Mouse (Mus musculus) kidney, postnatal 0 days (tissue): ENCODE data around the gene Gmds. TPM values are rescaled to one million over a fixed set of nuclear protein-coding genes. Genes with fewer than 3 reads are reported as not detected.

Experiments used
- ATAC-seq: fragments of 200-750 bp; cut with Nextera tagmentation; replicated peaks from 2 replicates; pipeline ENCODE4 v1.8.0; 2017; ENCODE audit warnings: low read depth, moderate number of reproducible peaks, moderate TSS enrichment, moderate library complexity; ENCODE audit not compliant: low FRiP score
- DNase-seq: peaks from one replicate; pipeline ENCODE4 v3.0.0-alpha.2; 2016; ENCODE audit warnings: low spot score
- H3K27ac ChIP-seq: fragments of 300-500 bp; sonication (generic); 2 replicates; pipeline ENCODE4 v1.5.1; 2014; ENCODE audit warnings: mild to moderate bottlenecking
- H3K27me3 ChIP-seq: fragments of 300-500 bp; sonication (generic); 2 replicates; pipeline ENCODE4 v1.6.1; 2014; ENCODE audit warnings: low read length, mixed read lengths; ENCODE audit not compliant: insufficient read depth
- H3K36me3 ChIP-seq: fragments of 300-500 bp; sonication (generic); 2 replicates; pipeline ENCODE4 v1.6.1; 2014; ENCODE audit warnings: low read length, mixed read lengths; ENCODE audit not compliant: insufficient read depth
- H3K4me1 ChIP-seq: fragments of 300-500 bp; sonication (generic); replicated peaks from 2 replicates; pipeline ENCODE4 v1.6.1; 2014; ENCODE audit warnings: antibody characterized with exemption, low read length, mixed read lengths; ENCODE audit not compliant: insufficient read depth
- H3K4me2 ChIP-seq: fragments of 300-500 bp; sonication (generic); 2 replicates; pipeline ENCODE4 v1.6.1; 2014; ENCODE audit warnings: mild to moderate bottlenecking, low read length, moderate library complexity, mixed read lengths
- H3K4me3 ChIP-seq: fragments of 300-500 bp; sonication (generic); replicated peaks from 2 replicates; pipeline ENCODE4 v1.5.1; 2014; ENCODE audit warnings: low read depth, low read length
- H3K9ac ChIP-seq: fragments of 300-500 bp; sonication (generic); 2 replicates; pipeline ENCODE4 v1.6.1; 2014; ENCODE audit warnings: low read depth, low read length
- H3K9me3 ChIP-seq: fragments of 300-500 bp; sonication (generic); replicated peaks from 2 replicates; pipeline ENCODE4 v1.6.1; 2016; ENCODE audit warnings: low read length, inconsistent platforms, mixed read lengths
- CTCF ChIP-seq: IDR thresholded peaks from 2 replicates; pipeline ENCODE4 v1.5.1; 2016; ENCODE audit warnings: antibody characterized with exemption, low read depth, mild to moderate bottlenecking, moderate library complexity
- WGBS: fragments of 180-500 bp; shearing (Covaris S2); extraction: QIAGEN DNeasy Blood & Tissue Kit; methylation state at CpG from one replicate; pipeline ENCODE4 v1.1.7; 2014; 5-methylcytosine and 5-hydroxymethylcytosine counted together
- polyA plus RNA-seq: library from polyadenylated mRNA; unstranded; fragments of >200 nt; fragmentation: Nextera tagmentation; extraction: Ambion mirVana; gene quantifications from 2 replicates; pipeline ENCODE4 v1.2.1, GENCODE M21; 2015

Gene Gmds
- polyA plus RNA-seq, 1 experiment from 2014 or later, result 32.7 TPM

DNA sequence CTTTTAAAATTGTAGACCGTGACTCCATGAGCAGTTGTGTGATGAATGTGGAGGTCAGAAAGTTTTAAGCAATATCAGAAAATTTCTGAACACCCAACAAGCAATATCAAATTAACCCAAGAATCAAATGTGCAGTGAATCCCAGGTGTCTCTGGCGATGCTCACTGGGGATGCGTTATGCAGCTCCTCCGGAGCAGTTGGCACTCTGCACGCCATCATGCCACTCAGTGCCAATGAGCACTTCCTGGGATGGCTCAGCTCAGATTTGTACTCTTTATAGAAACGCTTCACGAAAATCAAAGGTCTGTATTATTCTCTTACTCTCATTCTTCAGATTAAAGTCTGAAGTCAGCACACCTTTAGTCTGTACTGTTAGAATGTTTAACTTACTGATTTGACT, 360.4 kb downstream of the Gmds start:
- WGBS, result 94% methylated on average over 7 of the region's 7 CpGs
- Histone ChIP-seq H3K4me1 (no peaks in the 10 kb centered on the region), H3K27ac (no peak overlapping the region), H3K36me3 (no peaks in the 10 kb centered on the region), H3K4me3 (no peak overlapping the region), H3K9me3 (no peaks in the 10 kb centered on the region), H3K9ac (no peak overlapping the region), H3K27me3 (no peaks in the 10 kb centered on the region), H3K4me2 (no peak overlapping the region)
- no peak for ATAC-seq
- no peak for DNase-seq
- TF ChIP-seq CTCF, result no peak

DNA sequence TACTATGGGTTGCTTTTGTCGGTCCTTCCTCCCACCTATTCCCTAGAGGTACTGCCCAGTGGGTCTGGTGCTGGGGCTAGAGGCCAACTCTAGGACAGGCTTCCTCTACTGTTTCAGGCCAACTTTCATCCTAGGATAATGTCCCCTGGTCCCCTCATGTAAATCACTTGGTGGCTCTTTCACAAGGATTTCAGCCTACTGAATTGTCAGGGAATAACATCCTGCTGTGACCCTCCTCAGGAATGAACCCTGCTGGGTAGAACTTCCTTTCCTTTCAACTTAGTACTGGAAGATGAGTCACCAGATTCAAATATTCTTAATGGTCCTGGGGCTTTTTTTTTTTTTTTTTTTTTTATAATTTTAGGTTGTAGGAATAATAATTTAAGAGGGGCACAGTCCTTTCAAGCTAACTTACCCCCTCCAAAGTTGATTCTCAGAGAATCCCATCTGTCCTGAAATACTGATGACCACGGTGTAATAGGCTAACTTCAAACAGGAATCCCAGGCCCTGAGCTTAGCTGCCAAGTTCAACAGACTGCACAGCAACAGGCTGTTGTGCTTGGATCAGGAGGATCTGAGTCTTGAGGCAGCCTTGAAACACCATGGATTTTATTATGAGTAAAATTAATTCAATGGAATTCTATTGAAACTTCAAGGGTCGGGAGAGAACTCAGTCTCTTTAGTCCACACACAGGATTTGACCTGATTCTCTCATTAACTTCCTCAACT, 363.6 kb downstream of the Gmds start:
- Histone ChIP-seq H3K4me2 (no peak overlapping the region), H3K9me3 (no peaks in the 10 kb centered on the region), H3K36me3 (no peaks in the 10 kb centered on the region), H3K27me3 (no peaks in the 10 kb centered on the region), H3K4me3 (no peak overlapping the region), H3K9ac (no peak overlapping the region), H3K4me1 (peaks cover 11% of the 10 kb centered on the region; the same call in 1 of the 2 replicates), H3K27ac (no peak overlapping the region)
- TF ChIP-seq CTCF, result no peak
- DNase-seq, result no peak
- ATAC-seq, result no peak
- WGBS, result 47% methylated on average over 3 of the region's 3 CpGs

DNA sequence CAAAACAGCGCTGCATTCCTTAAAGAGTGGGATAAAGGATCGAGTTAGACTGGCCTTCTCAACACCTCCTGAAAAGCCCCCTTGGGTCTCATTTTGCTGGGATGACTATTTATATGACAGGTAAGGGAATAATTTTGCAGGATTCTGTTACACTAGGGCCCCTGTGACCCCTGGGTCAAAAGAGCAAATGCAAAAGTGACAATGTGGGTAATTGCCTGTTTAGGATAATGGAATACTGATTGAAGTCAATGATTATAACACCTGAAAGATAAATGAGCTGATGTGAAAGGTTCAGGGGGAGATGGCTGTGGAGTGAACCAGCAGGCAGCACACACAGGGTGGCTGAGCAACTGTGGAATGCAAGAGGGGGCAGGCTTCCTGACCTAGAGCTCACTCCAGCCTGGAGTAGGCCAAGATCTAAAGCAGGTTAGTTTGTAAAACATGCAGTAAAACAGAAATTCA, 367.5 kb downstream of the Gmds start:
- Histone ChIP-seq H3K4me1 (peaks cover 11% of the 10 kb centered on the region; the same call in 1 of the 2 replicates), H3K27me3 (no peaks in the 10 kb centered on the region), H3K9me3 (no peaks in the 10 kb centered on the region), H3K36me3 (no peaks in the 10 kb centered on the region), H3K9ac (no peak overlapping the region), H3K4me2 (no peak overlapping the region), H3K4me3 (no peak overlapping the region), H3K27ac (no peak overlapping the region)
- WGBS, result 46% methylated on average over 2 of the region's 2 CpGs
- DNase-seq (no peak), ATAC-seq (no peak)
- no peak for TF ChIP-seq CTCF

DNA sequence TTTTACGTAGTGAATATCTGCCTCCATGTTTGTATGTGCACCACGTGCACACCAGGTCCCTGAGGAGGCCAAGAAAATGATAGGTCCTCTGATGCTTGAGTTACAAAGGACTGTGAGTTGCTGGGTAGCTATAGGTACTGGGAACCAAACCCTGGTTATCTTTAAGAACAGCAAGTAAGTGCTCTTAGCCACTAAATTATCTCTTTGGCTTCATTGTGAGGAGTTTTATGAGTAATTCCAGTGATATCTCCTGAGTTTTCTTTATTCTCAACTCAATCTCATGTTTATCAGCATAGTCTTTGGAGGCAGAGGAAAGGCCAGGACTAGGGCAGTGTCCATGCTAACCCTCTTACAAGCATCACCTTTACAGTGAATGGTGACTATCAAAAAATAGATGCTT, 370.3 kb downstream of the Gmds start:
- TF ChIP-seq CTCF, result no peak
- H3K36me3 ChIP-seq, result no peaks in the 10 kb centered on the region
- no peaks in the 10 kb centered on the region for H3K9me3 ChIP-seq
- H3K9ac ChIP-seq, result no peak overlapping the region
- H3K4me3 ChIP-seq, result no peak overlapping the region
- H3K27me3 ChIP-seq, result no peaks in the 10 kb centered on the region
- H3K4me1 ChIP-seq, result peaks cover 11% of the 10 kb centered on the region; the same call in 1 of the 2 replicates
- WGBS, result 90% methylated on average over 2 of the region's 2 CpGs
- no peak for ATAC-seq
- DNase-seq, result no peak
- H3K4me2 ChIP-seq, result no peak overlapping the region
- H3K27ac ChIP-seq, result no peak overlapping the region

DNA sequence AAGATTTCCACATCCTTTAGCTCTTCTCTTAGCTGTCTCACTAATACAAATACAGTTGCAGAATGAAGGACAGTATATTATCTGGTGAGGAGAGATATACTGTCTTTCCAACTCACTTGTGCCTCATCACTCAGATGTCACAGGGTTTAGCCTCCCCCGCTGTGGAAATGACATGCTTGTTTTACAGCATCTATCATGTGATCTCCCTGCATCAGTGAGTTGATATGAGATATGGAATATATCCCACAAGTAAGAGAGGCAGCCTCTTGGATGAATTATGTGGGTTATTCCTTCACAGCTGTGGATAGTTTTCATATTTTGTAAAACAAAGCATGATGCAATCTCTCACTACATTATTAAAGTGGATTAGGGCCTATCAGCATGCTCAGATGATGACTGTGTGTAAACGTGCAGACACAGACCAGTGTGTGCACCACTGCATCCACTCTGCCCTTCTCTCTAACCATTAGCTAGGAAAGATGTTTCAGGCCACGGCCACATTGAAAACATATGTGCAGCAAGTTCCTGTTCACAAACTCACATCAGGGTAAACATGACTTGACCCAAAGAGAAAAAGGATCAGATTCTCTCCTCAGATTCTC, 371.5 kb downstream of the Gmds start:
- Histone ChIP-seq H3K27me3 (no peaks in the 10 kb centered on the region), H3K9ac (no peak overlapping the region), H3K27ac (no peak overlapping the region), H3K9me3 (no peaks in the 10 kb centered on the region), H3K4me3 (no peak overlapping the region), H3K36me3 (no peaks in the 10 kb centered on the region), H3K4me2 (no peak overlapping the region), H3K4me1 (peaks cover 11% of the 10 kb centered on the region; the same call in 1 of the 2 replicates)
- 47% methylated on average over 3 of the region's 3 CpGs for WGBS
- ATAC-seq, result no peak
- DNase-seq, result no peak
- no peak for TF ChIP-seq CTCF

DNA sequence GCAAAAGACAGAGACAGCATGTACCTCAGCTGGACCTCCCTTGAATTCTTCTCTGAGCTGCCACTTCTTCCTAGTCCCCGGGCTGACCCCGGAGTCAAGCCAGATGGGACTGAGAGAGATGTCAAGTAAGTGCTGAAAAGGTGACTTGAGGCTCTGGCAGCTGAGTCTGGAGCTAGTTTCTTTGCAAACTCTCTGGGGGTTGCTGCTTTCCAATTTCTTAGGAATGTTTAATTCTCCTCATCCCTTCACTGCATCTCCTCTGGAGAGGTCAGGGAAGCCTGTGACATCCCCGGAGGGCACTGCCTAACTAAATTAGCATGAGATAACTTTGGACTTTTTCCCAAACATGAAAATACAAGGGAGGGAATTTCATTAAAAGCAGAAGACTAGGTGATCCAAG, 378.0 kb downstream of the Gmds start:
- no peak overlapping the region for H3K27ac ChIP-seq
- H3K4me1 ChIP-seq, result 0 out of 2 replicates have a peak, but pooled peaks cover 3% of the 10 kb centered on the region
- no peak for DNase-seq
- no peaks in the 10 kb centered on the region for H3K36me3 ChIP-seq
- TF ChIP-seq CTCF, result no peak
- H3K9ac ChIP-seq, result no peak overlapping the region
- no peaks in the 10 kb centered on the region for H3K9me3 ChIP-seq
- H3K4me3 ChIP-seq, result no peak overlapping the region
- 31% methylated on average over 3 of the region's 3 CpGs for WGBS
- ATAC-seq, result no peak
- no peak overlapping the region for H3K4me2 ChIP-seq
- no peaks in the 10 kb centered on the region for H3K27me3 ChIP-seq
